Mouse (Mus musculus) ovary, postnatal 14 days (tissue): ENCODE results near the gene Kcnma1.

ENCODE experiments used
- DNase-seq: peaks from one replicate; pipeline ENCODE4 v3.0.0; 2022; ENCODE audit warnings: low spot score

Gene Kcnma1

GRCm38 (mm10) chr14:23688513-23688912 is 325.8 kb downstream of the Kcnma1 start:
- no peak for DNase-seq

DNA sequence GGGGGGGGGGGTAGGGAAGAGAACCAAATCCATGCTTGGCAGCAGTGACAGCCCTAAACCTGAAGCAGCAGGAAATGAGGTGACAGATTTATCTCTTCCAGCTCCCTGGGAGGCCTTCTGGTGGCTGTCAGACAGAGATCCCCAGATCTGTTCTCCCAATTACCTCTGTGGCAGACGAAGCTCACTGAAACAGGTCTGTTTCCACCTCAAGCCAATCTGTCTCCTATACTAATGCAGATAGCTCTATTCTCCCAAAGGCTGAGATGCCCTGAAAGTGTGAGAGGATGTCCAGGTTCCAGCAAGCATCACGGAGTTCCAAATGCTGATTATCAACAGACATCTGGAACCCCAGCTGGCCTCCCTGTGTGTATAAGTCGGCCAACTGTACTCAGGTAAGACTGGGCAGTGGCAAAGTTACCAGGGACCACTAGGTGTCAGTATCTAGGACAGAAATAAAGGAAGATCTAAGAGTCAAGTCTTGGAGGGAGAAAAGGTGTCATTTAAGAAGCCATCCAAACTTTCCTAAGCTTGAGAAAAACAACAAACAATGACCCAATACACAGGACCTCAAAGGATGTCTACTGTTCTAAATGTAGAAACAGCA is 329.7 kb downstream of the Kcnma1 start:
- no peak for DNase-seq

DNA sequence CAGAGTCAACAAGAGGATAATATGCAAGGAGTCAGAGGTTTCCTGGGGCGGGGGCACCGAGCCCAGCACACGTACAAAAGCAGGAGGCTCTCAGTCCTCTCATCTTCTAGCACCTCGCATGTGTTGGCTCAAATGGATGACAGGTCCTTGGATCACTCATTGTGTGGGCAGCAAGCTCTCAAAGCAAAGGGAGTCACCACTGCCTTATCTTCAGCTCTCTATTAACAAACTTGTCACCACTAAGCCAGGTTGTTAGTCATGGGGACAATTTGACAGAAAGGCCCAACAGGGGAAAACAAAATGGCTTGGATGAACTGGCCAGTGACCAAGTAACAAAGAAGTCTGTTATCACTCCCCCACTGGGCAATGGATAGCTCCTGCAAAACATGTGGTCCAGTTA is 331.5 kb downstream of the Kcnma1 start:
- no peak for DNase-seq

- DNase-seq = no peak
These were observed 334.9 kb downstream of the Kcnma1 start for GRCm38 (mm10) chr14:23679378-23679777.

- no peak for DNase-seq
These were observed 347.9 kb downstream of the Kcnma1 start for GRCm38 (mm10) chr14:23666420-23666819.

DNA sequence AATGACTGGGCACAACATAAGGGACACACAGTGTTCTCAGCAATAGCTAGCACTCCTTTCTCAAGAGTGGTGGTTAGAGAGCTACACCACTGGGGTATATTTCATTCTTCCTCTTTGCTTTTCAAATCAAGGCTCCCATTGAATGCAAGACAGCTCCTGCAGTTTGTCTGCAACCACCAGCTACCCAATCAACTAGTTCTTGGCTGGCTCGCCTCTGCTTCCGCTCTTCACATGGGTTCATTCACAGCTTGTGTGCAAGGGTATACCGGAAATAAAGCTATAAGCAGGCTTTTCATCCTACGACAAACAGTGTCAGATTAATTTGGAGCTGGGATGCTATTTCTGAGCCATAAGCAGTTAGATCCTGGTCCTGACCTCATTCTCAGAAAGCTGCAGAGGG is 362.6 kb downstream of the Kcnma1 start:
- DNase-seq = no peak

DNA sequence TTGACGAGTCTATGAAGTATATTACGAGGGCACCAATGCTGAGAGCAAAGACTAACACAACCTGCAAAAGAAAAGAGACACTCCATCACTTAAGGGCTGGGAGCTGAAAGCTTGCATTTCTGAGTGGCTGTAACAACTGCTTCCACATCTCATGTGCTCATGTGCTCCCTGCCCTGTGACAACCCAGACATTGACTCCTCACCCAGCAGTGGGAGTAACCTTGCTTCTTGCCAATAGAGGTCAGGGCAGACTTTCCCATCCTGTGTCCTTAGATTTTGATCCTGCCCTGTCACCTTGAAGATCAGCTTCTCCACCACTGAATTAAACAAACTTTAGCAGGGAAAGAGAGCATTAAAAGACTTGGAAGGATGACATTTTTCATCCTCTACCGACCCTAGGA is 364.2 kb downstream of the Kcnma1 start:
- no peak for DNase-seq

GRCm38 (mm10) chr14:23645361-23646063 is 368.8 kb downstream of the Kcnma1 start:
- no peak for DNase-seq

GRCm38 (mm10) chr14:23643162-23643561 is 371.1 kb downstream of the Kcnma1 start:
- DNase-seq = no peak

GRCm38 (mm10) chr14:23640665-23641064 is 373.6 kb downstream of the Kcnma1 start:
- no peak for DNase-seq

DNA sequence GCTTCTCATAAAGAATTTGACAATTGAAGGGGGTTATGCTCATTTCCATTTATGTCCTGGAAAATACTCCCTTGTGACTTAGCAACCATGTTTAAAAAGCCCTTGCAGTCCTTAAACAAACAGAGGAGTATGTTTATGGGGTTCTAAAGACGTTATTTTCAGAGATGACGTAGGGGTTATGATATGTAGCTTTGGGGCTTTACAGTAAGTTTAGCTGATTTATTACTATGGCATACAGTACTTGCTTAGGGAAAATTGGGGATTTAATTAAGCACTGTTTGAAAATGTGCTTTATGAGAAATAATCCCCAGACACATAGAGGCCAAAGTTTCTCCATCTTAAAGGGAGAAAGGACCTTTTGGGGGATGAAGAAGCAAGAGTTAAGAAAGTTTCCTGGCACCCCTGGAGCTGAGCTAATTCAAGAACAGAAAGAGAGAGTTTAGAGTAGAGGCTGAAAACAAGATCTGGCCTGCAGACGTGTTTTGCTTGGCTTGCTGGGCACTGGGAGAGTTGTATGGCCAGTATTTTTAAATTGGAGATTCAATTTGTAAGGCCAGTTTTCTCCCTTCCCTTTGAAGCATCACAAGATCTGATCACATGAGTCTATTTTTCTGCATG is 376.1 kb downstream of the Kcnma1 start:
- no peak for DNase-seq

- no peak for DNase-seq
These were observed 378.4 kb downstream of the Kcnma1 start for GRCm38 (mm10) chr14:23635903-23636302.

DNA sequence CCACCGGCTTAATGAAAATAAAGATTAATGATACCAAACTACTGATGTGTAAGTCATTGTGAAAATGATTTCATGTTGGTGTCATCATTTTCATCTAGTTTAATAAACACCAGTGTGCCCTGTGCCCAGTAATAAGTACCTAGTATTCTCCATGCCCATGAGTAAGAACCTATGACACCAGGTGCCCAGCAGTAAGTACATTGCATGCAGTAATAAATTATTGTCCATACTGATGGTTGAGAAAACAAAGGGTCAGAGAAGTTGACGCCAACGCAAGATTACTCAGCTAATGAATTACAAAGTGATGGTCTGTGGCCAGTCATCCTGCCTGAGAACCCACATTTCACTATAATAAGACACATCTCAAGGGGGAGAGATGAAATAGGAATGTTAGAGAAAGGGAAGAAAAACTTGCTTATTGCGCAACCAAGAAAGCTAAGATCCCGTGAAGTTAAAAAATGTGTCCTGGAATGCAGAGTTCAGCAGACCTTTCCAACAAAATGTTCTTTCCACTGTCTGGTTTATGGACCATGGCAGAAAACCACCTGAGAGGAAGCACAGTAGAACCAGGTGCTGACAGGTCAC is 381.2 kb downstream of the Kcnma1 start:
- DNase-seq = no peak

- DNase-seq = no peak
These were observed 387.4 kb downstream of the Kcnma1 start for GRCm38 (mm10) chr14:23626925-23627324.

GRCm38 (mm10) chr14:23626114-23626513 is 388.2 kb downstream of the Kcnma1 start:
- DNase-seq = no peak

- no peak for DNase-seq
These were observed 388.9 kb downstream of the Kcnma1 start for GRCm38 (mm10) chr14:23625436-23625835.

DNA sequence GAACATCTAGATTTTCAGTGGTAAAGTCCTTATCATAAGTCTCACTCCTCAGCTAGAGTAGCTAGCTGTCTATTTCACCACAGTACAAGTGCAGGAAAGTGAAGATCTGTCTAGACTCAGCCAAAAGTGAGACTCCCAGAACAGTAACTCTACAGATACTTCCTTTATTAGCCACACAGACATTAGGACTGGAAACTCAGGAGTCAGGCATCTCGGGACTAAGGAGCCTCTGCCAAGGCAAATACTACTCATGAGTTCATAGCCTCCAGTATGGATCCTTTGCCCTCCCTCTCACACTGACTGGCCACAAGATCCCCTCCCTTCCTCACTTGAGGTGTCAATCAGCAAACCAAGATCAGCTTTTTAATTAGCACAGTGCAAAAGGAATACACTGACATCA is 389.8 kb downstream of the Kcnma1 start:
- DNase-seq = no peak

GRCm38 (mm10) chr14:23620685-23621084 is 393.6 kb downstream of the Kcnma1 start:
- DNase-seq = no peak

DNA sequence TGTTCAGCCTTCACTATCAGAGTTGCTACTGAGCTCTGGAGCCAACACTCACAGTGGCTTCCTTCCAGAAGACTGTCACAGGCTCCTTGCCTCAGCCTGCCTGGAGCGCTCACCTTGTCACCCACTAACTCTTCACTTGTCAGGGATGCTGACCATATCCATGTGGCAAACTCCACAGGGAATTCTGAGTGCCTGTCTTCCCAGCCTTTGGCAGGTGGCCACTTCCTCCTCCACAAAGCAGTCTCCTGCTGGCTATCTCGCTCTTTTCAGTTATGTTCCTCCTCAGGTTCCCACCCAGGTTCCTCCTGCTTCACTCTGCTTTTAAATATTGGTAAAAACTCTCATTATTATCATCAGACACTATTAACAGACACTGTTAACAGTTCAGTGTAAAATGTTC is 395.3 kb downstream of the Kcnma1 start:
- no peak for DNase-seq

DNA sequence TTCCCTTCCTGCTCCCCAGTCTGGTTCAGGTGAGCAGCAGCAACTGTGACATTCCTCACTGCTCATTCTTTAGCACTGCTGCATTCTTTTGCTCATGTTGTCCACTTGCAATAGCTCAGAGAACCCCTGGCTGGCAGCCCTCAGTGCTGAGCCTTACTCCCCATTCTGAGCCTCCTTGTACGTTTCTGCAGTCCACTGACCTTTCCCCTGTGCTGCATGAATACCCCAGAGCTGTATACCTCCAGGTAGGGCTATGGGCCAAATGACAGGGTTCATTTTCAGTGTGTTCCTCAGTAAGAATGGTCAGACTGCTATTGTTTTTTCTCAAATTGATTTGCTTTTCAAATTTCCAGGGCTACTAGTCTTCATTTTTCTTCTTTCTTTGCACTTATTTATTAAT is 396.2 kb downstream of the Kcnma1 start:
- no peak for DNase-seq

GRCm38 (mm10) chr14:23610054-23610453 is 404.2 kb downstream of the Kcnma1 start:
- no peak for DNase-seq

DNA sequence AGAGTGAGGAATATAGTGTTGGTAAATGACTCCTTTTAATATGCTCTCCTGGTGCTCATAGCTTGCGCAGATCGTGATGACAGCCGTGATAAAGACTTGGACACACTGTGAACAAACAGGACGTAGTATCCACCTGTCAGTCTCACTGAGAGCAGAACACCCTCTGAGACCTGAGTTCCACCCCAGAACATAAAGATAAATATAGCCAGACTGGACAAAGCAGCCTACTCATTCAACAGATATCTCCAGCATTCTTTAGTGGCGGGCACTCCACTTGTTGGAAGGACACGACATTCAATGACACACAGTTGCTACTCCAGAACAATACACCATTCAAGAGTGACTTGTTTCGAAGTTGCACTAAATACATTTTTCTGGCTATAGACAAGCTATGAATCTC is 408.6 kb downstream of the Kcnma1 start:
- no peak for DNase-seq

DNA sequence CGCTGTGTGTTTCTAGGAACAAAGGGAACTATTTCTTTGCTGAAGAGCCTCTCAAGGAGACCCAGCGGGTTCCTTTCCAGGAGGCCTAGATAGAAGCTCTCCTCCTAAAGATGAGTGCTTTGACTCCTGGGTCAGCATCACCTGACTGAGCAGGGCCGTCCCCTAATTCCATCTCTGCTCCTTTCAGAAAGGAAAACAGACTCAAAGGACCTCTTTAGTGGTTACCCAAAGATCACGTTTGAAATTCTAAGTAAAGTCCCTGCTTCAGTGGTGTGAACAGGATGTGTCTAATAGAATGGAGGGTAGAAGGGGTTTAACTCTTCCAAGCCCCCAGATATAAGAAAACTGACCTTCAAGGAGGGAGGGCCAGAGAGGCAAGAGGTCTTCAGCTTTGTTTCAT is 411.4 kb downstream of the Kcnma1 start:
- no peak for DNase-seq
